Mouse (Mus musculus) limb, embryonic 11.5 days (tissue): ENCODE data around the gene Adamtsl2. TPM values are rescaled to one million over a fixed set of nuclear protein-coding genes. Genes with fewer than 3 reads are reported as not detected.
A peak's percentile ranks its signal among the peaks of the same experiment; 100 is the strongest.

Experiments used
- ATAC-seq: fragments of 200-750 bp; cut with Nextera tagmentation; 2 replicates; pipeline ENCODE4 v1.8.0; 2017; ENCODE audit warnings: low read depth; ENCODE audit not compliant: insufficient number of reproducible peaks, low FRiP score, low TSS enrichment
- DNase-seq: peaks from one replicate; pipeline ENCODE4 v3.0.0-alpha.2; 2015; ENCODE audit warnings: low spot score
- H3K27ac ChIP-seq: fragments of 300-500 bp; sonication (generic); replicated peaks from 2 replicates; pipeline ENCODE4 v1.5.1; 2014; ENCODE audit warnings: low read depth, mild to moderate bottlenecking, low read length
- H3K27me3 ChIP-seq: fragments of 300-500 bp; sonication (generic); 2 replicates; pipeline ENCODE4 v1.6.1; 2014; ENCODE audit warnings: mild to moderate bottlenecking, low read length, mixed read lengths; ENCODE audit not compliant: control insufficient read depth, insufficient read depth
- H3K36me3 ChIP-seq: fragments of 300-500 bp; sonication (generic); 2 replicates; pipeline ENCODE4 v1.6.1; 2014; ENCODE audit warnings: mild to moderate bottlenecking, low read length, moderate library complexity, mixed read lengths; ENCODE audit not compliant: control insufficient read depth, insufficient read depth
- H3K4me1 ChIP-seq: fragments of 300-500 bp; sonication (generic); 2 replicates; pipeline ENCODE4 v1.6.1; 2014; ENCODE audit warnings: low read length, mixed read lengths; ENCODE audit not compliant: control insufficient read depth, insufficient read depth
- H3K4me2 ChIP-seq: fragments of 300-500 bp; sonication (generic); 2 replicates; pipeline ENCODE4 v1.6.1; 2014; ENCODE audit warnings: low read depth, mild to moderate bottlenecking, moderate library complexity; ENCODE audit not compliant: severe bottlenecking
- H3K4me3 ChIP-seq: fragments of 300-500 bp; sonication (generic); 2 replicates; pipeline ENCODE4 v1.5.1; 2014; ENCODE audit warnings: low read depth, low read length
- H3K9ac ChIP-seq: fragments of 300-500 bp; sonication (generic); 2 replicates; pipeline ENCODE4 v1.6.1; 2014; ENCODE audit warnings: mild to moderate bottlenecking, low read length
- H3K9me3 ChIP-seq: fragments of 300-500 bp; sonication (generic); 2 replicates; pipeline ENCODE4 v1.6.1; 2016; ENCODE audit warnings: low read length; ENCODE audit not compliant: control insufficient read depth
- WGBS: fragments of 180-500 bp; shearing (Covaris S2); extraction: QIAGEN DNeasy Blood & Tissue Kit; methylation state at CpG from one replicate; pipeline ENCODE4 v1.1.7; 2014; 5-methylcytosine and 5-hydroxymethylcytosine counted together
- polyA plus RNA-seq: library from polyadenylated mRNA; unstranded; fragments of >200 nt; fragmentation: Nextera tagmentation; extraction: Ambion mirVana; gene quantifications from 2 replicates; pipeline ENCODE4 v1.2.1, GENCODE M21; 2014

Gene Adamtsl2
- polyA plus RNA-seq, 1 experiment from 2014 or later, result 10.2 TPM

DNA sequence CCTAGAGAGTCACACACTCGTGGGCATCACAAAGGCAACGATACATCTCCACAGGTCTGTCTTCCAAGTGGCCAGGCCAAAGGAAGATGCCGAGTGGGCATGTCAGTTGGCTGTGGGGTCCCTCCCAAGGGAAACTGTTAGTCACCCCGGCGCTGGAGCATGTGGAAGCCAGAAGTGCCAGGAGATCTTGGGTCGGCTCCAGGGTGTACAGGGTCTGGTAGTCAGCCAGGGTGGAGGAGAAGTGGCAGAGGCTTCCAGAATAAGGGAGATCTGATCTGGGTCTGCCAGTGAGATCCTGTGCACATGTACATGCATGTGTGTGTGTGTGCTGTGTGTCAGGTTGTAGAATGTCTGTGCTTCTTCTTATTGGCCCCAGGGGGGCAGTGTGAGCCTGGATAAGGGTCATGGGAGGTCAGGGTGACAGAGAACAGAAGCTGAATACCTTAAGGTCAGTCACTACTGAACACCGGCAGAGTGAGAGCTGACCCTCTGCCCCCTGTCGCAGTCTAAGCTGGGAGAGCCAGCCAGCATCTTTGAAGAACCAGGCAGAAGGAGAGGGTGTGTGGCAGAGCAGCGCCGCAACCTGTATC lies 1.4 kb upstream of the Adamtsl2 start:
- 62% methylated on average over 10 of the region's 10 CpGs for WGBS
- no peak for ATAC-seq
- Histone ChIP-seq H3K27me3 (no peaks in the 10 kb centered on the region), H3K27ac (0 out of 2 replicates have a peak overlapping the region, but pooled peaks have one; percentile 4), H3K4me3 (no peak overlapping the region), H3K9ac (no peak overlapping the region), H3K9me3 (no peaks in the 10 kb centered on the region), H3K4me2 (no peak overlapping the region), H3K36me3 (no peaks in the 10 kb centered on the region), H3K4me1 (peaks cover 44% of the 10 kb centered on the region)
- no peak for DNase-seq

DNA sequence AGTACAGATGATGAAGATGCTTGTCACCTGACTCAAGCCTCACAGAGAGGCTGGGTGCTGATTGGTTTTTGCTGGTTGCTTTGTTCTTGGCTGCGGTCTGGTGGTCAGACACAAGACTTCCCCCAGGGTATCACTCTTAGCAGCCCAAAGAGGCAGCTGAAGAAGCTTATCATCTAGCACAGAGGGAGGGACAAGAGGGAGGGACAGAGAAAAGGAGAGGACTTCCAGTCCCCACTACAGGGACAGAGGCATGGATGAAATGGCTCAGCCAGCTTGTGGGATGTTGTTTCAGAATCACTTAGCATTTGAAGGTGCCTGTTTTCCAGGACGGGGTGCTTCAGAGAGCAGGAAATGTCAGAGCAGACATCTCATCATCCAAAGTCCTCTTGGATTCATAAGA lies 867 bp upstream of the Adamtsl2 start:
- Histone ChIP-seq H3K4me3 (no peak overlapping the region), H3K4me2 (no peak overlapping the region), H3K9me3 (no peaks in the 10 kb centered on the region), H3K4me1 (peaks cover 40% of the 10 kb centered on the region), H3K36me3 (no peaks in the 10 kb centered on the region), H3K27me3 (no peaks in the 10 kb centered on the region), H3K9ac (no peak overlapping the region), H3K27ac (peak overlapping the region; percentile 89; the same call in 1 of the 2 replicates)
- no peak for DNase-seq
- no peak for ATAC-seq
- WGBS, result 34% methylated on average over 2 of the region's 2 CpGs

DNA sequence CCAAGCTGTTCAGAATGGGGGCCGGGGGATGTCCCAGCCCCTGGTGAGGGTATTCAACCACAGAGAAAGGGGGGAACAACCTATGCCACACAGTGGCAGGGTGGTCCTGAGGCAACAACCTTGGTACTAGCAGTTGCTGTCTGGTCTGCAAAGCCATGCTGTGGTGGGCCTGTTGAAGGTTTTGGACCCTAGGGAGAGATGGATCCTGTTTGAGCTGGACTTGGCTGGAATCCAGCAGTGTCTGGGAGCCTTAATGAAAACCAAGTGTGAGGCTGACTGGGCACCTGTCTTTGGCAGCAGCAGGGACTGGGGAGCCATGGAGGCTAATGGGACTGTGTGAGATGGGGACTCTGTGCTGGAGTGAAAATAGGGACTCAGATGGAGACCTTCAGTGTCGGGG lies 470 bp downstream of the Adamtsl2 start:
- Histone ChIP-seq H3K9ac (peak overlapping the region; percentile 47), H3K27ac (peak overlapping the region; percentile 89), H3K4me3 (peak overlapping the region; percentile 15), H3K9me3 (no peaks in the 10 kb centered on the region), H3K4me1 (peaks cover 42% of the 10 kb centered on the region), H3K27me3 (no peaks in the 10 kb centered on the region), H3K4me2 (peak overlapping the region; percentile 46), H3K36me3 (no peaks in the 10 kb centered on the region)
- 44% methylated on average over 2 of the region's 2 CpGs for WGBS
- ATAC-seq, result peak; percentile 51
- DNase-seq, result peak; percentile 80

DNA sequence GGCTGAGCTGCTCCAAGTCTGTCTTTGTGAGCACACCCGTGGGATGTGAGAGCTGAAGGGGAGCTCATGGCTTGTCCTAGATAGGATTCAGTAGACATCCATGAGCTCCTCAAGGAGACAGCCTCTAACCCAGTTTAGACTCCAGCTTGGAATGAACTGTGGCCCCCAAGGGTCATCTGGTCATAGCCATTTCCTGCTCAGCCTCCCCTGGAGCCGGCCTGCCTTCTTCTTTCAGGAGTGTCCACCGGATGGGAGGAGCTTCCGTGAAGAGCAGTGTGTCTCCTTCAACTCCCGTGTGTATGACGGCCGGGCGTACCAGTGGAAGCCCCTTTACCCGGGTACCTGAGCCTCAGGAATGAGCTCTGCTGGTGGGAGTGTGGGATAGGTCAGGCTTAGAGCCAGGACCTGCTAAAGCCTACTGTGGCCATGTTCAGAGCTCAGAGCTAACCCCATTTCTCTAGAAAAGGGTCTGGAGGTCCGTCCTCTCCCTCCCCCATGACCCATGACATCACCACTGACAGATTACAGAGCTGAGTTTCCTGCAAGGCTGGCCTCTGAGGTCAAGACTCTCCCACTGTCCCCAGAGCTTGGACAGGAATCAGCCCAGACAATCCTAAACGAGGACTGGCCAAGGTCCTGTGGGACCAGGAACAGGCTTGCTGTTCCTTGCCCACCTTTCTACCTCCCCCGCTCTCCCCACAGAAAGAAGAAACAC lies 4.7 kb downstream of the Adamtsl2 start:
- peaks cover 37% of the 10 kb centered on the region for H3K4me1 ChIP-seq
- H3K4me3 ChIP-seq, result no peak overlapping the region
- no peak overlapping the region for H3K27ac ChIP-seq
- no peaks in the 10 kb centered on the region for H3K9me3 ChIP-seq
- H3K27me3 ChIP-seq, result no peaks in the 10 kb centered on the region
- ATAC-seq (no peak), DNase-seq (no peak)
- H3K4me2 ChIP-seq, result no peak overlapping the region
- no peak overlapping the region for H3K9ac ChIP-seq
- 75% methylated on average over 12 of the region's 12 CpGs for WGBS
- no peaks in the 10 kb centered on the region for H3K36me3 ChIP-seq

DNA sequence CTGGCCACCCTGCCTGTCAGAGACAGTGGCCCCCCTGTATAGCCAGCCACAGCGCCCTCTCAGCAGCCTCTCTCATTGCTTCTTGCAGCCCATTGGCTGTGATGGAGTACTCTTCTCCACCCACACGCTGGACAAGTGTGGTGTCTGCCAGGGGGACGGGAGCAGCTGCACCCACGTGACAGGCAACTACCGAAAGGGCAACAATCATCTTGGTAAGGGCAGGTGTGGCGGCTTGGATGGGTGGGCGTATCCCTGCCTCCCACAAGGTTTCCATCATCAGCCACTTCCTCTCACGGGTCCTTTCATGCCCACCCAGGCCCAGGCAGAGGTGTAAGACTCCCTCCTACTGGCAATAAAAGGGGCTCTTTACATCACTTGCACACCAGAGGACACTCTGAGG lies 5.8 kb downstream of the Adamtsl2 start:
- Histone ChIP-seq H3K4me2 (no peak overlapping the region), H3K27me3 (no peaks in the 10 kb centered on the region), H3K9me3 (no peaks in the 10 kb centered on the region), H3K36me3 (no peaks in the 10 kb centered on the region), H3K4me3 (no peak overlapping the region), H3K27ac (no peak overlapping the region), H3K4me1 (peaks cover 27% of the 10 kb centered on the region), H3K9ac (no peak overlapping the region)
- no peak for DNase-seq
- ATAC-seq, result no peak
- 34% methylated on average over 8 of the region's 8 CpGs for WGBS

DNA sequence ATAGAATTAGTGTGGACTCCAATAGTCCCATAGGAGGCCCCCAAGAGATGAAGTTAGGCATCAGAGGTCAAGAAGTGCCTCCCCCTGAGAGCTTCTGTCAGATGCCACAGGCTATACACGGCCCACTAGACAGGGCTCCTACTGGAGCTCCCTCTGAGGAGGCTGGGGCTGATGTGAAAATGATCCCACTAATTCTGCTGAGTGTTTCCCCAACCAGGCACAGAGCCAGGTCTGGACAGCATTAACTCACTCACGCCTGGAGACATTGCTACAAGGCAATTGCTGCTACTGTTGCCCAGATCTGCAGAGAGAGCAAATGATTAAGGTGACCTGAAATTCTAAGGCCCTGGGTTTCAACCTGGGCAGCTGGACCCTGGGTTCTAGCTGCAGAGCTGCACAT lies 6.6 kb downstream of the Adamtsl2 start:
- H3K27ac ChIP-seq, result no peak overlapping the region
- H3K9me3 ChIP-seq, result no peaks in the 10 kb centered on the region
- H3K4me3 ChIP-seq, result no peak overlapping the region
- H3K9ac ChIP-seq, result no peak overlapping the region
- DNase-seq, result no peak
- H3K4me1 ChIP-seq, result peaks cover 23% of the 10 kb centered on the region
- no peaks in the 10 kb centered on the region for H3K36me3 ChIP-seq
- H3K27me3 ChIP-seq, result no peaks in the 10 kb centered on the region
- ATAC-seq, result no peak
- H3K4me2 ChIP-seq, result no peak overlapping the region
- WGBS, result 15% methylated on average over 2 of the region's 2 CpGs

DNA sequence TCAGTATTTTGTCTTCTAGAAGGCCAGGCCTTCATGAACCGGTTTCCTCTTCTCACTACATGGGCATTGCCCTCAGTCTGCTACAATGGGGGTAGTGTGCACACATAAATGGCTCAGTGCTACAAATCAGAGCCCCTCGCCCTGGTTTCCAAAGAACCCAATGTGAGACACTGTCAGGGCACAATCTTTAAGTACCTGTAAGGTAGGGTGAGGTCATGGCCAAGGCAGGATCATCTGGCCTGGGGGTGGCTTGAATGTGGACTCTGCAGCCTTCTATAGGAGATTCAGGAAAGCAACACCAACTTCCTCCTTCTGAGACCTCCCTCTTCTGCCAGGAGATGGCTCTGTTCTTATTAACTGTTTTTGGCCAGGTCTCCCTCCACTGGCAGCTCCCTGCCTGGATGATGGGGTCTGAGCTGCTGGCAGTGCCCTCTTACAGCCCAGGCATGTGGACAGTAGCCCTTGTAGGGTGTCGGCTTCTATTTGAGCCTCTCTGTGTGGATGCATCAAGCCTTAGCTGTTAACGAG lies 7.4 kb downstream of the Adamtsl2 start:
- Histone ChIP-seq H3K4me3 (no peak overlapping the region), H3K4me1 (peaks cover 23% of the 10 kb centered on the region), H3K36me3 (no peaks in the 10 kb centered on the region), H3K9ac (no peak overlapping the region), H3K4me2 (no peak overlapping the region), H3K27me3 (no peaks in the 10 kb centered on the region), H3K9me3 (no peaks in the 10 kb centered on the region), H3K27ac (no peak overlapping the region)
- ATAC-seq, result no peak
- 86% methylated on average over 4 of the region's 4 CpGs for WGBS
- DNase-seq, result no peak

DNA sequence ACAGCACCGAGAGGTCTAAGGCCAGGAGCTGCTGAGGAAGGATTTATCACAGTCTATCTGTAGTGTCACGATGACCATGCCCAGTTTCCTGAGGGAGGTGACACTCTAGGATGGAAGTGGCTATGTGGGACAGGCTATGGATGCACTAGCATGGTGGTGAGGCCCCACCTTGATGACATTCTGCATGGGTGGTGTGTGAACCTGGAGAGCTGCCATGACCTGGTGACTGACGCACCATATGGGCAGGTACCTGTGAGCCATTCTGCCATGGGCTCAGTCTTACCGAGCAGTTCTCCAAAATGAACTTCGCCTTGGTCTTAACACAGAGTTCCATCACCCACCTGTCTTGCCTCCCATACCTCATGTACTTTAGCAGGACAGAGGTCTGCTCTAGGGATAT lies 8.4 kb downstream of the Adamtsl2 start:
- Histone ChIP-seq H3K36me3 (no peaks in the 10 kb centered on the region), H3K9me3 (no peaks in the 10 kb centered on the region), H3K27me3 (no peaks in the 10 kb centered on the region), H3K9ac (no peak overlapping the region), H3K4me1 (peaks cover 23% of the 10 kb centered on the region), H3K4me3 (no peak overlapping the region), H3K27ac (no peak overlapping the region), H3K4me2 (no peak overlapping the region)
- WGBS, result 91% methylated on average over 5 of the region's 5 CpGs
- no peak for ATAC-seq
- DNase-seq, result no peak
